Mouse (Mus musculus) megakaryocyte, embryonic 14.5 days (primary cell): ENCODE measurements around the gene Slc25a45. TPM values are rescaled to one million over a fixed set of nuclear protein-coding genes. Genes with fewer than 3 reads are reported as not detected.

Source experiments
- H3K27me3 ChIP-seq: replicated peaks from 2 replicates; pipeline ENCODE3; 2012; ENCODE audit warnings: inconsistent platforms
- H3K36me3 ChIP-seq: replicated peaks from 2 replicates; pipeline ENCODE3; 2012; ENCODE audit warnings: low read length, inconsistent platforms, mixed read lengths
- H3K4me1 ChIP-seq: 2 replicates; pipeline ENCODE4 v1.6.1; 2012; ENCODE audit warnings: inconsistent platforms
- H3K4me3 ChIP-seq: replicated peaks from 2 replicates; pipeline ENCODE3; 2012; ENCODE audit warnings: moderate library complexity, mild to moderate bottlenecking, inconsistent platforms
- H3K9me3 ChIP-seq: 2 replicates; pipeline ENCODE4 v1.6.1; 2012; ENCODE audit warnings: inconsistent platforms
- FLI1 ChIP-seq: IDR thresholded peaks from 2 replicates; pipeline ENCODE4 v1.6.1; 2012; ENCODE audit warnings: low read length, inconsistent platforms, mixed read lengths
- GATA1 ChIP-seq: IDR thresholded peaks from 3 replicates; pipeline ENCODE4 v1.6.1; 2012; ENCODE audit warnings: mixed read lengths, low read length, inconsistent platforms, borderline replicate concordance
- polyA plus RNA-seq: library from polyadenylated mRNA; stranded (reverse); fragments of >175 nt; gene quantifications from 2 replicates; pipeline ENCODE4 v1.2.3, GENCODE M21; 2012; ENCODE audit warnings: low replicate concordance; ENCODE audit not compliant: insufficient read depth

Slc25a45 gene
- 3.6 and 6.9 TPM in 2 replicates for polyA plus RNA-seq

DNA sequence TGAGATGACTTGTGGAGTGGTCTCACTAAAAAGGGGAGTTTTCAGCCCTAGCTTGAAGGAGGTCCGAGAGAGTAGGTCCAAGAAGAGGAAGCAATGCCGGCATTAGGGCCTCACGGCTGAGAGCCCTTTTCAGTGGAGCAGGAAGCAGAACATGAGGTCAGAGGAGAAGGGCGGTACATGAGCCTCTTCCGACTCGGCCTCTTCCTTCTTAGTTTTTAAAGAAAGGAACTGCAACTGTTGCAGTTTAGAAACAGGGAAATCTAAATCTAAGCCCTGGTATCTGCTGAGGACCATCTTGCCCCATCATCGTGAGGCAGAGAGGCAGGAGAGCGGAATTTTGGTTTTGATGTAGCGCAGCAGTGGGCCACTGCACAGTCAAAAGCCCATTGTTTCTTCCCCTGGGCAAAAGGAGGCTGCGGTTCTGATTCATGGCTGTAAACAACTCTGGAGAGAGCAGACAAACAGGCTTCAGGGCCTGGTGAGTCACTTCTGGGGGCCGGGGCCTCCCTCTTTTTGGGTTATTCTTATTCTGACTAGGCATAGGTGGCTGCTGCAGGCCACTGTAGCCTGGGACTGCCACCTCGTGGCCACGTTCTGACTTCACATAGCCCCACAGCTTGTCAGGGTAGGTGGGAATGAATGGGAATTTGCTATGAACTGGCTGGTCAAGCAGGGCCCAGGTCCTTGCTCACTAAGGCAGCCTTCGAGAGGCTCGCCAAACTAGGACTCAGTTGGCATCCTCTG, at the start of gene Slc25a45:
Gene Slc25a45, plus strand, starts transcription at position 191 of the 744 bp plus-strand sequence.
- no peaks in the 10 kb centered on the region for H3K9me3 ChIP-seq
- TF ChIP-seq FLI1 (no peak), GATA1 (no peak)
- peak within 1 kb of the TSS; percentile 91 for H3K4me3 ChIP-seq
- H3K36me3 ChIP-seq = peaks cover 50% of the 10 kb centered on the region
- H3K4me1 ChIP-seq = peaks cover 82% of the 10 kb centered on the region
- no peaks in the 10 kb centered on the region for H3K27me3 ChIP-seq

DNA sequence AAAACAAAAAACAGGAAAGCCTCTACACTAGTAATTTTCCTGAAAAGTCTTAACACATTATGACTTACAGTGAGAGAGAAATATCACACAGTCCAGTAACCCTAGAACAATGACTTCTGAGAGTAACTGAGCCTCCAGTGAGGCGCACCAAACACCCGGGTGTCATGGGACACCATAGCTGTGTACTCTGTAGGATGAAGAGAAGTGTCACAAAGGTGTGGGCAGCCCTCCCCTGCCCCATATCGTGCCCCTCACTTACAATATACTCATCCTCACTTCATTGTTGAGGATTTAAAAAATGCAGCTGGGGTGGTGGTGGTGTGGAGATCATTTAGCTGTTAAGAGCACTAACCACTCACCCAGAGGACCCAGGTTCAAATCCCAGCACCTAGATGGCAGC, 49.5 kb upstream of the Slc25a45 start:
- TF ChIP-seq FLI1 = no peak
- no peak for TF ChIP-seq GATA1
- no peak overlapping the region for H3K4me3 ChIP-seq
- peaks cover 100% of the 10 kb centered on the region for H3K36me3 ChIP-seq
- H3K9me3 ChIP-seq = no peaks in the 10 kb centered on the region
- no peaks in the 10 kb centered on the region for H3K27me3 ChIP-seq
- H3K4me1 ChIP-seq = peaks cover 96% of the 10 kb centered on the region

DNA sequence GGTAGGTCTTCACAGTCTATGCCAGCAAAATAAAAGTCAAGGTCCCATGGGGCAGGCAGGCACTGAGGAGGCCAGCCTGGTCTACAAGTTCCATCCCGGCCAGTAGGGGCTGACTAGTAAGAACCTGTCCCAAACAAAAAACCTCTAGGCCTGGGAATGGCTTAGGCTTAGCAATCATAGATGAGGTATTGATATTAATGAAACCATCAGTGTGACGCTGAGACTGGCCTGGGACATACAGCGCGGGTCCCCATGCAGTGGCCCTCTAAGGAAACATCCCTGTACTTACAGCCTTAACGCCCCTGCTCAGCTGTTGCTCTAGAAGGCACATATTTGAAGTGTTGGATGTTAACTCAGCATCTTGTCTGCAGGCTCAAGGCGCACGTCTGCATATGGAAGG, 48.7 kb upstream of the Slc25a45 start:
- peak overlapping the region; percentile 71 for H3K4me3 ChIP-seq
- peaks cover 96% of the 10 kb centered on the region for H3K4me1 ChIP-seq
- peaks cover 100% of the 10 kb centered on the region for H3K36me3 ChIP-seq
- H3K27me3 ChIP-seq = no peaks in the 10 kb centered on the region
- no peak for TF ChIP-seq GATA1
- TF ChIP-seq FLI1 = no peak
- no peaks in the 10 kb centered on the region for H3K9me3 ChIP-seq

DNA sequence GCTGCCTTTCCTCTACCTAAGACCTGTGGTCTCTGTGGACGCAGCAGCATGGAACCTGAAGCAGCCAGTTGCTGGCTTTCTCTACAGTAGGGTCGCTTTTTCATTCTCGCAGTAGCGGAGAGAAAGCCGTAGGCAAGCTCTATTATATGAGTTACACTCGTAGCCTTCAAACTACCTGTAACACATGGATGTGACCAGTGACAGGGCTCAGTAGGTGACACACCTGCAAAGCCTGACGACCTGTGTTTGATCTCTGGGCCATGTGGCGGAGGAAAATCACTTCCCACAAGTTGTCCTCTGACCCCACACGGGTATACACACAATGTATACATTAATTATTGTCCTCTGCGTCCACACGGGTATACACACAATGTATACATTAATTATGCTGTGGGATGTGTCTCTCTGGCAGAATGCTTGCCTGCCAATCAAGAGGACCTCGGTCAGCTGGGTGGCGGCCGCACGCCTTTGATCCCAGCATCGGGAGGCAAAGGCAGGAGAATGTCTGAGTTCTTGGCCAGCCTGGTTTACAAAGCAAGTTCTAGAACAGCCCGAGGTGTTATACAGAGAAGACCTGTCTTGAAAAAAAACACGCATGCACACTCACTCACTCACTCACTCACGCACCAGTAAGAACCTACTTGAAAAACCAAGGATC, 47.5 kb upstream of the Slc25a45 start:
- Histone ChIP-seq H3K4me3 (peak overlapping the region; percentile 69), H3K4me1 (peaks cover 95% of the 10 kb centered on the region), H3K9me3 (no peaks in the 10 kb centered on the region), H3K36me3 (peaks cover 97% of the 10 kb centered on the region), H3K27me3 (no peaks in the 10 kb centered on the region)
- TF ChIP-seq FLI1 (no peak), GATA1 (no peak)

DNA sequence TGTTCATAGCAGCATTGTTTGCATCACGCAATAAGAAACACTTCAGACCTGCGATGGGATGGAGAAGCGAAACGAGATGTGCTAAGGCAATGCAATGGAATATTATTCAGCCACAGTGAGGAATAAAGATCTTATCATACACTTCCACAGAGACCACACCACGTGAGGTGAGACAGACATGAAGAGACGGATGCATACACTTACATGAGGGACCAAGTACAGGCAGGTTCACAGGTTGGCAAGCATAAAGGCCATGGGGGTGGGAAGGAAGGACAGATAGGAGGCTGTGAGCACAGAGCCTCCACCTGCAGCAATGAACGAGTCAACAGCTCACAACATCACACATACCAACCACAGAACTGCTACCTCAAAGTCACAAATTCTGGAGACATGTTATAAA, 46.8 kb upstream of the Slc25a45 start:
- no peak for TF ChIP-seq GATA1
- TF ChIP-seq FLI1 = no peak
- peaks cover 97% of the 10 kb centered on the region for H3K36me3 ChIP-seq
- H3K4me1 ChIP-seq = peaks cover 95% of the 10 kb centered on the region
- no peaks in the 10 kb centered on the region for H3K9me3 ChIP-seq
- H3K27me3 ChIP-seq = no peaks in the 10 kb centered on the region
- peak overlapping the region; percentile 76 for H3K4me3 ChIP-seq

GRCm38 (mm10) chr19:5831224-5831957, 46.2 kb upstream of the Slc25a45 start:
- no peak for TF ChIP-seq GATA1
- no peak for TF ChIP-seq FLI1
- H3K9me3 ChIP-seq = no peaks in the 10 kb centered on the region
- H3K4me1 ChIP-seq = peaks cover 95% of the 10 kb centered on the region
- peaks cover 97% of the 10 kb centered on the region for H3K36me3 ChIP-seq
- no peaks in the 10 kb centered on the region for H3K27me3 ChIP-seq
- peak overlapping the region; percentile 80 for H3K4me3 ChIP-seq

DNA sequence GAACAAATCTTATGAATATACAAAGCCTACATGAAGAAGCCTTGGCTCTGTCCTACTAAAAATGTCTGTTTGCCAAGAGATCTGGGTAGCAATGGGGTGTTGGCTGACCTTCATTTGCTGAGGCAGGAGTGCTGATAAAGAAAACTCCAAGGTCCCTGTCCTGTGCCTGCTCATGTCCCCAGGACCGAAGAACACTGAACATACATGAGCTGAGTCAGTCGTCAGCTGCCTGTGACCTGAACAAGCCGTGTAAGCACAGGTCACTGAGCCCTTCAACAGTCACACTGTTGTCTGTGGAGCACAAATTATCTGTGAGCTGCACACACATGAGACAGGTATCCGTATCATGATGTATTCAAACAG, 45.7 kb upstream of the Slc25a45 start:
- peak overlapping the region; percentile 57 for H3K4me3 ChIP-seq
- peaks cover 97% of the 10 kb centered on the region for H3K36me3 ChIP-seq
- peaks cover 96% of the 10 kb centered on the region for H3K4me1 ChIP-seq
- no peak for TF ChIP-seq GATA1
- TF ChIP-seq FLI1 = no peak
- H3K9me3 ChIP-seq = no peaks in the 10 kb centered on the region
- H3K27me3 ChIP-seq = no peaks in the 10 kb centered on the region

GRCm38 (mm10) chr19:5832326-5832725, 45.3 kb upstream of the Slc25a45 start:
- Histone ChIP-seq H3K4me3 (peak overlapping the region; percentile 57), H3K4me1 (peaks cover 96% of the 10 kb centered on the region), H3K36me3 (peaks cover 97% of the 10 kb centered on the region), H3K27me3 (no peaks in the 10 kb centered on the region), H3K9me3 (no peaks in the 10 kb centered on the region)
- TF ChIP-seq FLI1 (no peak), GATA1 (no peak)

DNA sequence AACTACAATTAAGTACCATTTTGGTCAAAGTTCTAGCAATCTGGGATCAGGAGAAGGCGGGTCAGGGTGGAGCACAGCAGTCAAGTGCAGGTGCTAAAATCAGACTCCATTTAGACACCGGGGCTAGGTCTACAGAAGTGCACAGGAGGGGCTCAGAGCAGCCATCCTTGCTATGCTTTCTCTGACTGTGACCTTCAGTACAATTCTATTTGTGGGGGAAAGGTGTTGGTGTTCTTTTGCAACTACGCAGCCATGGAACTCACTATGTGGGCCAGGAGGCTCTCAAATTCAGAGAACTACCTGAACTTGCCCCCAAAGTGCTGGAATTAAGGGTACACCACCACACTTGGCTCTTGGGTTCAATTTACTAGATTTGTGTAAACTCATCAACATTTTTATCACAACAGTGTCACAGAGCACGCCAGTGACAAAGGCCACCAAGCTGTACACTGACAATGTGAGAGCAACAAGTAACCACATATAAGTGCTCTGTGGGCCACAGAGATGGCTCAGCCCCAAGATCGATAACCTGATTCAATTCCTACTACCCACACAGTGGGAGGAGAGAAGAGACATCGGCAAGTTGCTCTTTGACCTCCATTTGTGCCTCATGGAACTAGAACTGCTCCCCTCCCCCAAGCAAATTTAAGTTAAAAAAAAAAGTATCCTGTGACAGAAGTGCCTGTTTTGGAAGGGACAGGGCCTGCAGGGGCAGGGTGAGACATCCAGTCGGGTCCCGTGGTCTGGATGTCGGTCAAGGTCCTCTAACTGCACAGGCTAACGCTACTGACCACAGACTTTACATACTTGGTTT, 44.1 kb upstream of the Slc25a45 start:
- H3K36me3 ChIP-seq = peaks cover 97% of the 10 kb centered on the region
- peaks cover 99% of the 10 kb centered on the region for H3K4me1 ChIP-seq
- TF ChIP-seq GATA1 (no peak), FLI1 (no peak)
- H3K4me3 ChIP-seq = peak overlapping the region; percentile 73
- H3K9me3 ChIP-seq = no peaks in the 10 kb centered on the region
- no peaks in the 10 kb centered on the region for H3K27me3 ChIP-seq
